Comparison of ENCODE assay signal across 1 mouse cellular context in genomic region chr11:76763053-76763740, GRCm38 (mm10).
A peak's percentile ranks its signal among the peaks of the same experiment; 100 is the strongest.
TF ChIP-seq lines count a peak whose summit lies in the region.

Gene Gosr1 (minus strand): TSS chr11:76763579.

TF ChIP-seq in CH12.LX, 34 proteins besides CTCF, POLR2A, EP300 and RAD21 (continued from another document):
- TF ChIP-seq GABPA (IDR thresholded peaks at IDR 0.05; ENCODE audit: insufficient replicate concordance, low read depth, low read length) (peak; percentile 82), KAT2A (IDR thresholded peaks at IDR 0.05; ENCODE audit: insufficient replicate concordance, low read length) (peak; percentile 81; the same call in 1 of the 2 replicates), ZC3H11A (IDR thresholded peaks at IDR 0.05; ENCODE audit: low read depth, low read length) (no peak), TBP (conservative IDR thresholded peaks at IDR 0.05; ENCODE audit: low read depth, low read length) (peak; percentile 96), USF1 (IDR thresholded peaks at IDR 0.05; ENCODE audit: low read depth, low read length) (no peak), RCOR1 (conservative IDR thresholded peaks at IDR 0.05; ENCODE audit: low read depth, low read length) (no peak), SMC3 (IDR thresholded peaks at IDR 0.05; ENCODE audit: low read depth, low read length) (peak; percentile 81), BHLHE40 (IDR thresholded peaks at IDR 0.05; ENCODE audit: low read depth, low read length) (no peak), POLR2AphosphoS2 (IDR thresholded peaks at IDR 0.05; ENCODE audit: low read depth, low read length) (peak; percentile 93), E2F4 (IDR thresholded peaks at IDR 0.05; ENCODE audit: insufficient replicate concordance, low read depth, low read length) (peak; percentile 13; the same call in 1 of the 2 replicates), CHD1 (IDR thresholded peaks at IDR 0.05; ENCODE audit: low read depth, low read length) (no peak), USF2 (conservative IDR thresholded peaks at IDR 0.05; ENCODE audit: low read depth, low read length) (no peak)
